Mouse (Mus musculus): ENCODE measurements at regions not wholly inside any gene's neighbourhood (a gene's known extent, or its start where the extent isn't known, plus 50 kb on each side); places are given as distances from the start of the nearest gene placed in this dataset.

- ChIA-PET POLR2A (no interaction called here), CTCF (interaction anchor here in 1 of 4 experiments (0.6 kb wide), 1 partner anchor 43 kb away, joined by 4 read pairs; no protein-coding TSS in a partner anchor)
Measured at GRCm38 (mm10) chr1:163650577-163651180, 74.4 kb downstream of the Mettl11b start.

GRCm38 (mm10) chr1:163642091-163642490 lies 82.9 kb downstream of the Mettl11b start:
- CTCF ChIA-PET: no interaction called here
- POLR2A ChIA-PET: no interaction called here

DNA sequence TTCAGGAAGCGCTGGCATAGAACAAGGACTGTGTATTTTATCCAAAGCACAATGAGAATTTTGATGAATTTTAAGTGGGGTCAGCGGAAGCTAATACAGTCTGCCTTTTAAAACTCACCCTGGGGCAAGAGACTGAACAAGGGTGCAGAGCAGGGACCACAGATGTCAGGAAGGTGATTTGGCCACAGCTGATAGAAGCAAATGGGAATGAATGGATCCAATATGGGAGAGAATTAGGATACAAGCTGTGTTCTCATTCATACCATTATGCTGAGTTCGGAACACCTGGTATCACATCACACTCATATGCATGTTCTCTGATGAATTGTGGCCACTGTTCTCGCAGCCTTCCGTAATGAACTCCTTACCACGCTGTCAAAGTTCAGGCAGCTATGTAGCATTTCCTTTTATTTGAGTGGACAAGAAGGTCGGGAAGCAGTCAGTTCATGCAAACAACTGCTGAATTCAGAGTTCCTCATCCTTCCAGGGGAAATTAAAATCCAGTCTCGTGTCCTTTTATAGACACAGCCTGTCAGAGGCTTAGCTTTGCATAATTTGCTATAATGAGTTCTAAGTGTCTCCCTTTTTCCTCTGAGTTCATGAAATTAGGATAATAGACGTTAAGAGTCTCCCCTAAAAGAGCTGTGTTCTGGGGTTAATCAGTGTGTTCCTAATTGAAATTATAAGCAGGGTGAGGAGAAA lies 84.4 kb downstream of the Mettl11b start:
- ChIA-PET CTCF (interaction anchor here in 1 of 4 experiments (0.5 kb wide), 1 partner anchor 253 kb away, joined by 4 read pairs; no protein-coding TSS in a partner anchor), POLR2A (no interaction called here)

DNA sequence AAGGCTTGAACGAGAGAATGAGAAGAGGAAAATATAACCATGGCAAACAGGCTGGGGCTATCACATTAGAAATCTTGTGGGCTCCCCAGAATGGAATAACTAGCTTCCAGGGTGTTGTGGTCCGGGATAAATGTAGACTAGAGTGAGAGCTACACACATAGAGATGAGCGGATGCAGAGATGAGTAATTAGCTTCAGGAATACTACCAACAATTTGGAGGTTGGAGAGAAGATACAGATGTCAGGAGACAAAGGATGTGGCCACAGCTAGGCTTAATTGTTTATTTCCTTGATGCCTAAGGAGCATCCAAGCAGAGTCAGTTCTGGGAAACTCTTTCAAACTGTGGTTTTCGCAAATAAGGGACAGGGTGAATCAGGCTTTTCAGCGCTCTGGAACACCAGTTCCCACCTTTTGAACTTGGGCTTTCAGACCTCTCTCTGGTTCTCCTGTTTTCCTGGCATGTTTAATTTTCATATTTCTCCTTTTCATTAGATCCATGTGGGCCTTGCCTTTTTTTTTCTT lies 94.7 kb downstream of the Mettl11b start:
- POLR2A ChIA-PET: no interaction called here
- CTCF ChIA-PET: no interaction called here

DNA sequence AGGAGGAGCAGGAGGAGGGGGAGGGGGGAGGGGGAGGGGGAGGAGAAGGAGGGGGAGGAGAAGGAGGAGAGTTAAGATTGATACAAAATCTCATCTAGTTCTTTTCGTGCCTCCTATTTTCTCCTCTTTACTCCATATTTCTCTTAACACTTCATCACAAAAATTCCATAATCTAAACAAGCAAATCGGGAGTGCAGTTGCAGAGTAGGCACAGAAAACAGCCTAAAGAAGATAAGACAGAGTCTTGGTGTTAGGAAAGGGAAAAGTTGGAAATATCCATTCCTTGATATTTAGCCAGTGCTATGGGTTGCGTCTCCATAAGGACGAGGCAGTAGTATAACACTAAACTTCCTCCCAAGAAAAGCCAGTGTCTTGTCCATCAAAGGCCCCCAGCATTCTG lies 100.1 kb downstream of the Mettl11b start:
- ChIA-PET CTCF (no interaction called here), POLR2A (no interaction called here)

DNA sequence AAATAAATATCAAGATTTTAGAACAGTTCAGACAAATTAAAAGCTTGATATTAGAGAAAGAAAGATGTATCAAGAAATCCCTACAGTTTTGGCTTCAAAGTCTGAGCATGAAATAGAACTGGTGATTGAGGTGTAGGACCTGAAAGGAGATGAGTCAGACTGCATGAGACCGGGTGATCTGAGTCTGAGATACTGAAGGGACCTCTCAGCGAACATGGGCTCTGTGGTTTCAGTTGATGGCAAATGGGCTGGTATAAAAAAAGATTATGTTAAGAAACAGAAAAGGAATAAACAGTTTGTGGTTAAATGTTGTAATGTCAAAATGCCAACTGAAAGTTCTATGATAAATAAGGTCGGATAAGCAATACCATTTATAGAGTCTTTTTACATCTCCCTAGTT lies 103.7 kb downstream of the Mettl11b start:
- ChIA-PET CTCF (no interaction called here), POLR2A (no interaction called here)

DNA sequence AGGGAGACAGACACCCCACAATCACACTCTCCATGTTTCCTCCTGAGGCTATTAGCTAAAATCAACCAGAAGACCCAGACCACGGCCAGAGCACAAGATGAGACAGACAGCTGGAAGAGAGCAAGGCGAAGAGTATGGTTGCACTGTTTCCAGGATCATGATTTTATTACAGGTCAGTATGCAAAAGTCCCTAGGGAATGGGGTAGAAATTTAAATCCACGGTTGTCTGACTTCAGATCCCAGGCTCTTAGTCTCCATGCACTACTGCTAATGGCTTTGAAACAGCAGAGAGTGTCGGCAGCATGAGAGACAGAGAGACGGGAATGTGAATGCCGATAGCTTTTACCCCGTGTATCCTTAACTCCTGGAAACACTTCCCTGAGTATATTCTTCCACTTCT lies 105.2 kb downstream of the Mettl11b start:
- ChIA-PET CTCF (no interaction called here), POLR2A (no interaction called here)

- CTCF ChIA-PET: no interaction called here
- POLR2A ChIA-PET: no interaction called here
Measured at GRCm38 (mm10) chr1:163618132-163618531, 106.9 kb downstream of the Mettl11b start.

GRCm38 (mm10) chr1:163616596-163616995 lies 108.4 kb downstream of the Mettl11b start:
- CTCF ChIA-PET: interaction anchor here in 1 of 4 experiments (0.6 kb wide), 1 partner anchor 312 kb away, joined by 4 read pairs; no protein-coding TSS in a partner anchor
- POLR2A ChIA-PET: no interaction called here

DNA sequence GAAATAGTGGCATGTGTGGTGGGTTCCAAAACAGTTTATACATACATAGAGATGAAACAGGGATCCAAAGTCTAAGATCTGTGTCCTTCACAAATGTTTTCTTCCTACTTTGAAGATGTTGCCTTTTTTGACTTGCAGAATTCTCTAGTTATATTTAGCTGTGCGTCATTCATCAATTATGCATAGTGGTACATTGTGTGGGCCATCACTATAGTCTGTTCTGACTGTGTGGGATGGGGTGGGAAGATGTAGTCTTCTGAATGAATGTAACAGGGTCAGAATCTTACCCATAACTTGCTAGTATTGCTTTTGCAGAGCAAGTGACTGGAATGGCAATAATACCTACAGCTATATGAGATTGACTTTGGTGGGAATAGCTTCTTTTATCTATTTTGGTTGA lies 116.6 kb downstream of the Mettl11b start:
- ChIA-PET CTCF (no interaction called here), POLR2A (no interaction called here)

GRCm38 (mm10) chr1:163607701-163608100 lies 117.3 kb downstream of the Mettl11b start:
- ChIA-PET CTCF (interaction anchor here in 1 of 4 experiments (0.7 kb wide), 1 partner anchor 43 kb away, joined by 4 read pairs; no protein-coding TSS in a partner anchor), POLR2A (no interaction called here)

DNA sequence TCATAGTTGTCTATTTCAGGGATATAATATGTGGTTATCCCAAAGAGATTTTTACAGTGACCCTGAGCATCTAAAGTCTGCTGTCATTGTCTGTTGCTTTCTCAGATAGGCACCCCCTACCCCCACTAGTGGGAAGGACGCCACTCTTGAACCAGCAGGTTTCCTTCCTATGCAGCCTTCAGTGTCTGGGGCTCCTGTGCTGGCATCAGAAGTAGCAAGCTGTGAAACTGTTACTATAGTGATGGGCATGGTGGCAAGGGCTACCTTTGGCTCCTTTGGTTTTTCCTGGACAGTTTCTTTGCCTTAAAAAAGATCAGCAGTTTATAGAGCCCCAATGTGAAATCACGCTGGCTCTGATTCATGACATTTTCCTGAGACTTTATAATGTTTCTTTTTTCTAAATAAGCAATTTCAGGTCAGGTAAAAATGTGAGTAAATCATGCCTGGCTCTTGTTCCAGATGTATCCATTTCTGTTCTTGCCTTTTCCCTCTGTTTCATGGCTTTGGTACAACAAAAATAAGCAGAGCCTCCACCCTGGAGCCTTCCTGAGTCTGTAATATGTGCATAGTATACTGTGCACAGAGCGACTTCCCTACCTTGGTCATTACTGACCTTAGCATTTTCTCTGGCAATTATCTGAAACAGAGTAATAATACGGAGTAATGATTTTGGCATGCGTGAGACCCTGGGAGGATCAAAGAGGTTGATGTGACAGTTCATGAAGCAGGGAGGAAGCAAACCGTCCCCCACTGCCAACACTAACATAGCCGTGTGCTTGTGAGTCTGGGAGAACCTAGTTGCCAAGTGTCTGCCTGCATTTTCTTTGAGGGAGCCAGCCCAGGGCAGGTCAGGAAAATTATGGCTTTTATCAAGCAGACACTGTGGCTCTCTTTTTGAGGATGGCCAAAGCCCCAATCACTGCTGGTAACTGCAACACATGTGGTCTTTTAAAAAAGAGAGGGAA lies 124.8 kb downstream of the Mettl11b start:
- ChIA-PET CTCF (no interaction called here), POLR2A (no interaction called here)

DNA sequence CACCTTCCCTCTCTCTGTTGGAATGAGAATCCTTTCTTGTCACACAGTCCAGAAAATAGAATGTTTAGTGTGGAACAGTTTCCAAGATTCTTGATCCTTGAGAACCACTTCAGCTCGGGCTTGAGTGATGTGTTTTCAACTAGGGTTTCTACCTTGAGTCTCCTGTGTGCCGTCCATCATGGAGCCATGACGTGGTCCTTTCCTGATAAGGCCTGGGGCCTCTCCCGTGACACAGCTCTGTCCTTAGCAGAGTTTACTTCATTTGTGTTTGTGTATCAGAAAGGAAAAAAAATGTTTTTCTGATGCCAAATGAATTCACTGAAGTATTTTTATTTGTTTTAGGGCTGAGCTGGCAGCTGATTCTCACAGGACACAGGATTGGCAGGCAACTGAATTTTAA lies 148.6 kb downstream of the Mettl11b start:
- POLR2A ChIA-PET: no interaction called here

DNA sequence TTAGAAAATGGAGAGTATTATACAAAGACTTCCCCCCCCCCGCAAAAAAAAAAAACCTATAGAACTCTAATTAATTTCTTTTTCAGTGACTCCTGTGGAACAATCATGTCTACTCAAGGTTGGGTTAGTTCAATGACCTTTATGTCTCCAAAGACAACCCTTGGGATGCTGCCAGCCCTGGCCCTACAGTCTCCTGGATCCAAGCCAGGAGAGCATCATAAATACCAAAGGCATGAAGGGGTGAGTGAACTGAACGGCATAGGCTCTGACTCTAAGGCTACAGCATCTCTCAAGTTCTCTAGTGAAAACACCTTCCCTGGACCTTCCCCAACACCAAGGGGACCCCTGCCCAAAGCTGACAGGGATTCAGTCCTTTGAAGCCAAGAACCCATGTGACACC lies 149.4 kb downstream of the Mettl11b start:
- ChIA-PET CTCF (no interaction called here), POLR2A (no interaction called here)

More for the DNA sequence above, 148.6 kb downstream of the Mettl11b start:
- CTCF ChIA-PET: no interaction called here

DNA sequence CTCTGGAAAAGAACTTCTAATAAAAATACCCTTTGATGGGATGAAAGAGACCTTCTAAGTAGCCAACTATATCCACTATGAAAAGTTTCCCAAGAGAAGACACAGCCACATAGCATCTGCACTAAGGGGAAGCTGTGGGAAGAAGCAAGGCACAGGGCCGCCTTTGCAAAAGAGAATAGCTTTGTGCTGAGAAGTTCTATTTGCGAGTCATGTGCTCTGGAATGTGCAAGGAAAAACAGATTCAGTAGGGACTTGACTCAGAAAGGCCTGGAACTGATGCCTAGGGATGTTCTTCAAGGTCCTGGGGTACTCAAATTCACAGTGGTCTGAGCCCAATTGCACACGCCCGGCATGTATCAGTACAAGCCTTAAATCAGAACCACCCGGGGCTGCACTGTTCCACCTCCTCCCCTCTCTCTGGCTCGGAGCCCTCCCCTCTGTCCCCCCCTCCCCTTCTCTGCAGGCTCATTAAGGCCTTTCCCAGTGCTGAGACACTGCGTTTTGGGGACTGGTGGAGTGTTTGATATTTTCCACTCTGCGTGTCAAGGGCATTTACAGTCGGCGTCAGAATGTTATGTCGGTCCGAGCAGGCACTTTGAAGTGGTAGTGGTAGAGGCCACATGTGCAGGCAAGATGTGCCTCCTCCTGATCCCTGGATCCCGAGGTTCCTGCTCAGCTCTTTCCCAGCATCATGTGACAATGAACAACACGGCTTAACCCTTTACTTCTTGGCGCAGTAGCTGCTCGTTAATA lies 150.4 kb downstream of the Mettl11b start:
- CTCF ChIA-PET: no interaction called here

DNA sequence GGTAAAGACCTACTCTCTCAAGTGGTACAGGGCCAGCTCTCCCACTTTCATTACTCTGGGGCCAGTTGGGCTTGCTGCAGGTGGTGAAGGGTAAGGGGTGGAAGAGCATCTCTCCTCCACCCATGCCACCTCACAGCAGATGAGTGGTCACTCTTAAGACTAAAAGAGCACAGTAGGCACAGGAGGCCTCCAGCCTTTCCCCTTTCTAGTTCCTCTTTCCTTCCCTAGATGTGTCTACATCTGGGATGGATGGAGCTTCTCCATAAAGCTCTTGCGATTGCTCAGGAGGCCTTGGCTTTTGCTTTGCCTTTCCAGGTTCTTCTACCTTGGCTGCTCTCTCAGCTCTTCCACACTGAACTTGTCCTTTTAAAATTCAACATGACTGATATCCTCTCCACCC lies 151.5 kb downstream of the Mettl11b start:
- CTCF ChIA-PET: no interaction called here
- POLR2A ChIA-PET: no interaction called here

More for the DNA sequence above, 150.4 kb downstream of the Mettl11b start:
- POLR2A ChIA-PET: no interaction called here

- ChIA-PET POLR2A (no interaction called here), CTCF (no interaction called here)
Measured at GRCm38 (mm10) chr1:163563791-163564190, 160.3 kb upstream of the Gorab start.

DNA sequence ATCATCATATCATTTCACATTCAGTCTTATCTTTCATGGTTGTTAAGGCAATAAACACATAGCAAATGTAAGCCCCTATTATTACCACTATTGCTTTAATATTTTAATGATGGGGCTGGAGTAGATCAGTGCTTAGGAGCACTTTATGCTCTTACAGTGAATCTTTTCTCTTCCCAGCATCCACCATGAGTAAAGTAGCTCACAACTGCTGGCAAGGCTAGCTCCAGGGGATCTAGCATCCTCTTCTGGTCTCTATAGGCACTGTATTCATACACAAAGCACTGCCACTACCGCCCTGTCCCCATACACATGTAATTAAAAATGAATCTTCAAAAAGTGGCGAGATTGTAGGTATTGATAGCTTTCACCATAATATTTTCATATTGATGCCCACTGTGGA lies 159.6 kb upstream of the Gorab start:
- ChIA-PET CTCF (no interaction called here), POLR2A (no interaction called here)

DNA sequence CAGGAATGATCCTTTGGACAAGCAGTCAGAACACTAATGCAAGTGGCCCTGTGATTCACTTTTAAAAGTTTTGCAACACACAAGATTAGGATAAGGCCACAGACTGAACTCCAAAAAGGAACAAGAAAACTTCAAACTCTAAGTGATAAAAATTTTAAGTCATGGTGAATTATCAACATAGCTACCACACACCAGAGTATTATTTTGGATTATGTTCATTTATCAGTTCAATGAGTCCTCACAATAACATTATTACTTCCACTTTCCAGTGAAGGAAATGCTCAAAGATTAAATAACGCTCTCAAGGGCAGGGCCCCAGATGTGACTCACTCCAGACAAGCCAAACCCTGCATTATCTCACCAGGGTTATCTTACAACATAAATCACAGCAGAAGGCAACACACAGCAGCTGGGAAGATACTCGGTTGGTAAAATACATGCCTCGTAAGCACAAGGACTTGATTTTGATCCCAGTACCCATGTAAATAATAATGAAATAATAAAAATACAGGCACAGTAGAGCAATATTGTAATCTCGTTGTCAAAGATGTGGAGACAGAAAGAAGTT lies 158.8 kb upstream of the Gorab start:
- CTCF ChIA-PET: no interaction called here
- POLR2A ChIA-PET: no interaction called here

Data from embryonic stem cell, embryonic (primary cell).